Mouse (Mus musculus) right cerebral cortex, postnatal 10 days (tissue): Measurements from ENCODE around the gene Hoxd4.

Experiments used
- DNase-seq, 2 experiments: peaks; one replicate each; pipeline ENCODE4 v3.0.0; 2021; ENCODE audit warnings: low spot score in 2 of 2

Gene Hoxd4

DNA sequence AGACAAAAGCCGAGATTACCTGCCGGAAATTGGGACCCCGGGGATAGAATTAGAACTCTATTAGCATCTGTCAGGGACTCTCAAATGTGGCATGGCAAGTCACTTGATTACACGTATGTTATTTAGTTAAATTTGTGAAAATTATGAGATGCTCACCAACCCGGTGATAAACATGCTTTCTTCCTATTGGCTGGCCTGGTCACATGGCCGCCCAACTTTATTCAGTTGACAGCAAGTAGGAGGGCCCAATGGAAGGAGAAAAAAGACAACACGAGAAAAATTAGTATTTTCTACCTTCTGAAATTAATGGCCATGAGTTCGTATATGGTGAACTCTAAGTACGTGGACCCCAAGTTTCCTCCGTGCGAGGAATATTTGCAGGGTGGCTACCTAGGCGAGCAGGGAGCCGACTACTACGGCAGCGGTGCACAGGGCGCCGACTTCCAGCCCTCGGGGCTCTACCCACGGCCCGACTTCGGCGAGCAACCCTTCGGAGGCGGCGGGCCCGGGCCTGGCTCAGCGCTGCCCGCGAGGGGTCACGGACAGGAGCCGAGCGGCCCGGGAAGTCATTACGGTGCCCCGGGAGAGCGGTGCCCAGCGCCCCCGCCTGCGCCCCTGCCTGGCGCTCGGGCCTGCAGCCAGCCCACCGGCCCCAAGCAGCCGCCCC is 15.4 kb downstream of the Hoxd4 start:
- DNase-seq, result no peak

DNA sequence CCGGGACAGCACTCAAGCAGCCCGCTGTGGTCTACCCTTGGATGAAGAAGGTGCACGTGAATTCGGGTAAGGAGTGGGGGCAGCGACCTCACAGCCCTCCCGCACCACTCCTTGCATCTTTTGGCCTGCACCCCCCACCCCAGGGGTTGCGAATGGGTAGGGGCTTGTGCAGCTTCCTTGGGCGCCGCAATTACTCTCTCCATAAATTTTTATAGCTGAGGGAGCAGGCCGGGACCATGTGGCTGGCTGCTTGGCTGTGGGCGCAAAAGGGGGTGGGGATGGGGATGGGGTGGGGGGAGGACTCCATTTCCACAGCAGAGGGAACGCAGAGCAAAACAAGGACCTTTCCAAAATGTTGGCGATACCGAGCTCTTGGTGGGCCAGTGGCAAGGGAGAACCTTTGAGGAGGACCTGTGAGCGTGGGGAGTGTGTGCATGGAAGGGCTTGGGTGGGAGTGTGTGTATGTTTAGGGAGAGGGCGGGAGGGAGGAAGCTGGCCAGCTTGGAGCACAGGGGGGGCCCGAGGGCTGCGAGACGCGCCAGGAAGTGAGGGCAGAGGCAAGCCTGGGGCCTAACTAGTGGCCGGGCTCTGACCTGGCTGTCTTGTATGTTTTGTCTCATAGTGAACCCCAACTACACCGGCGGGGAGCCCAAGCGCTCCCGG is 16.0 kb downstream of the Hoxd4 start:
- no peak for DNase-seq

DNA sequence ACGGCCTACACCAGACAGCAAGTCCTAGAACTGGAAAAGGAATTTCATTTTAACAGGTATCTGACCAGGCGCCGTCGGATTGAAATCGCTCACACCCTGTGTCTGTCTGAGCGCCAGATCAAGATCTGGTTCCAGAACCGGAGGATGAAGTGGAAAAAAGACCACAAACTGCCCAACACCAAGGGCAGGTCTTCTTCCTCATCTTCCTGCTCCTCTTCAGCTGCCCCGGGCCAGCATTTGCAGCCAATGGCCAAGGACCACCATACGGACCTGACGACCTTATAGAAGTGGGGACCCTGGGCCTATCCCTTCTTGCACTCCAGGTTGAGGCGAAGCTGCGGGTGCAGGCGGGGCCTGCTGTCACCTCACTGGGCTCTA is 16.6 kb downstream of the Hoxd4 start:
- no peak for DNase-seq

- DNase-seq, result no peak
These were observed 18.6 kb downstream of the Hoxd4 start for GRCm38 (mm10) chr2:74730331-74730730.

- DNase-seq, result no peak
These were observed 19.3 kb downstream of the Hoxd4 start for GRCm38 (mm10) chr2:74731055-74731454.

GRCm38 (mm10) chr2:74731799-74732512 is 20.2 kb downstream of the Hoxd4 start:
- DNase-seq, result no peak

DNA sequence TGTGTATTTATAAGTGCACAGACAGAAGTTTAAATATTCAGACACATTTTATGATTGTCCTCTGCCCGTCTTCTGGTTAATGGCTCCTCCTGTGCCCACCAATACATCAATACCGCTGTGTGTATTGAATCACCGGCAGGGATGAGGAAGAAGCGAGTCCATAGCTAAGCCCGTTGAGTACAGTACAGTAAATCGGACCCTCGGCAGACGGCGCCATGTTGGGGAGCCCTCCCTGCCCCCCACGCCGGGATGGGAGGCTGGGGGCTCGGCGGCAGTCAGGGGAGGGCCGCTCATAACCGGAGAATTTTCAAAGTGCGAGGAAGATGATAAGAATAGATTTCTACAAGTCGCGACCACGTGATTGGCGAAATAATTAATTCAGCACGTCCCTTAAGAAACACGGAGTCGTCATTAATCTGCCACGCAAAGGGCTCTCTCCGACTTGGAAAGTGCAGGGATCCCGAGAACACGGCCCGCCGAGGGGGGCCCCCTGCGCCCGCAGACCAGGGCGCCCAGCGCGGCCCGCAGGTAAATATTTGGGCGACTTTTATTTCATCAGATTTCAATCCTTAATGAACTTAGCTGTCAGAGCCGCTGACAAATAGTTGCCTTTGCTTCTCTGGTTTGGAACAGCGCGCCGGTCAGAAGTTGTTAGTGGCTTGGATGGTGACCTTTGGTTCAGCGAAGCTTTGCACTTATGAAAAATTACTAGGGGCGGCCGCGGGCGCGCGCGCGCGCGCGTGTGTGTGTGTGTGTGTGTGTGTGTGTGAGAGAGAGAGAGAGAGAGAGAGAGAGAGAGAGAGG is 21.0 kb downstream of the Hoxd4 start:
- no peak for DNase-seq

- DNase-seq, result no peak
These were observed 21.6 kb downstream of the Hoxd4 start for GRCm38 (mm10) chr2:74733317-74733661.

DNA sequence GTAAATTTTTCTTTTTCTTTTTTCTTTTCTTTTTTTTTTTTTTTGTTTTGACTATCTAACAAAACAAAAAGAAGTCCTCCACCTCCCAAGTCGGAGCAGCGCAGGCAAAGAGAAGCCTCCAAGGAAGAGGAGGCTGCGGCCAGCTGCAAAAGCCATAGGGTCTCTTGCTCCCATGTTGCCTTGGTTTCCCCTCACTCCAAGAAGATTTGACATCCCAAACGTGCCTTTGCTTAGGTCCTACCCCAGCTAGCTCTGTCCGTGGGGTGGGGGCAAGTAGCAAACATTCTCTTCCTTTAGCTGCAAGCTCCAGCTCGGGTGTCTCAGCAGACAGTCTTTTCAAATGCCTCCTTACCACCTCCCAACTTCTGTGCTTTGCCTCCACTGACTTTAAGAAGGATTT is 22.0 kb downstream of the Hoxd4 start:
- DNase-seq, result no peak

DNA sequence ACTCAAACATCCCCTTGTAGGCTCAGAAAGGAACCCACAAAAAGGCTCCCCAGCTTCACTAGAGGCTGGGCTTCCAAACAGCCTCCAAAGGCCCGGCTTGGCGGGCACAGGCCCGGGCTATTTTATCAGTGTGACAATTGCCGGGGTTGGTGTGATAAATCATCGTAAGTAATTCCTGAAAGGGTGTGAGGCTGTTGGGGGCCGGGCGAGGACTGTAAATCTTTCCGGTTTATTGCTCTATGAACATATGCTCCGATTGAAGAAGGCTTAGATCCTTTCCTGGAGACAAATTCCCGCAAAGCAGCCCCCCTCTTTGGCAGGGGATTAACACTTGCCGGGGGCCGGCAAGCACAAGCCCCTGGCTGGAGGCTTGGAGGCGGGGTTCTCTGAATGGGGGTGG is 22.7 kb downstream of the Hoxd4 start:
- no peak for DNase-seq

DNA sequence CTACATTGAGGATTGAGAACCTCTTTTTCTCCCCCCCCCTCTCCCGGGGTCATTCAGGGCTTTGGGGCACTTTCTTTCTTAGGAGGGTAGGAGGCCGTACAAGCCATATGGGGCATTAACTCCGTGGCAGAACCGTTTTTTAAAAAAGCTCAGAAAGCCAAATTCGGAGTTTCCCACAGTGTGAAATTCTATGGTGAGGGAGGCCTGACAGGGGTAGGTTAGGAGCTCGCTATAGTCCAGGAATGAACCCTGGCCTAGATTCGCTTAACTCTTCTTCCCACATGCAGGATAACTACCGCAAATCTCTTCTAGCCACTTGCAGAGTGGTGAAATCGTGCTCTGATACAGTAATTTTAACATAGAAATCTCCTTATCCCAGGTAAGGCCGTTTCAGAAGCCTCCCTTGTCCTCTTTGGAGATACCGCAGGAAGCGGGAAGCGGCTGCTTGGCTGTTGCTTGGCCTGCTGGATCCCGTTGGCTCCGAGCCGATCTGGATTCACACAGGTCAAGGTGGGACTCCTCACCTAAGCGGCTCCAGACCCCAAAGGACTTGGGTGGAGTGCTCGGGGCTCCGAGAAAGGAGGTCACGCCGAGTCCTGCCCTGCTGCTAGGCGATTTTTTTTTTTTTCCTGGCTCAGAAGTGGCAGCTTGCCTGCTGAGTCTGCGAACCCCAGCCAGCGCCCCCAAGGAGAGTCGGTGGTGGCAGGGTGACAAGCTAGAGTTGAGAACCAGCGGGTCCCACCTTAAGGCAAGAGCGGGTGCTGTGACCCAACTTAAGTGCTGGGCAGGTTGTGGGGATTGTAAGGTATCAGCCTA is 23.5 kb downstream of the Hoxd4 start:
- DNase-seq, result no peak

DNA sequence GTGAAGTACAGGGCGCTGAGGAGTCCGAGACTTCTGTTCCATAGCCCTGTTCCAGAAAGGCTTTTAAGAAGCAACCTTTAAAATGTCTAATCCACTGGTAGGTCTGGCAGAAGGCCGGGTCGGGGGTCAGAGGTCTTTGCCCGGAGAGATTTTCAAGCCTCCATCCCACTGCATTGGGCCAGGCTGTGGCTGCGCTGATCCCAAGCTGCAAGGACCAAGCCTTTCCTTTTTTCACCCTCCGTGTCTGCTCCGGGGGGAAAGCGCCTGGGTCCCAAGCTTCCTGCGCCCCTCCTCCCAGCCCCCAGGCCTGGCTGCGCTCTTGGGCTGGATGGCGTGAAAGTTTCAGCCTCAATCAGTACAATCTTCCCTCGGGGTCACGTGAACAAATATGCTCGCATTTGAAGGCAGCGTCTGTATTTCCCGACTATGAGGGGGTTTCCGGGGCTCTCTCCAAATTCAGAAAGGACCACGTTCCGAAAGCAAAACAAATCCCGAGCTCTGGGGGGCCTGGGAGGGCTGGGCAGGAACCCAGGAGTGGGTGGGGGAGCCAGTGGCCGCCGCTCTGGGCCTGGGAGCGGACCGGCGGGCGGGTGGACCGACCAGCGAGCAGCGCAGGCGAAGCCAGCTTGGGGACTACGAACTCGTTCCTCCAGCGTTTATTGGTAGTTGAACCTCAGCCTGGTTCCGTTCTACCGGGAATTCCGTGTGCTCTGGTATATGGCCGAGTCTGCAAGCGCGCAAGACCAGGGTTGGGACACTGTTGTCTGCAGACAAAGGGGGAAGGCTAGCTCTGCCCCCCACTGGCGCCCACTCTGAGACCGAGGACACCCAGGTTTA is 24.3 kb downstream of the Hoxd4 start:
- no peak for DNase-seq

GRCm38 (mm10) chr2:74736688-74737577 is 25.2 kb downstream of the Hoxd4 start:
- DNase-seq, result no peak

DNA sequence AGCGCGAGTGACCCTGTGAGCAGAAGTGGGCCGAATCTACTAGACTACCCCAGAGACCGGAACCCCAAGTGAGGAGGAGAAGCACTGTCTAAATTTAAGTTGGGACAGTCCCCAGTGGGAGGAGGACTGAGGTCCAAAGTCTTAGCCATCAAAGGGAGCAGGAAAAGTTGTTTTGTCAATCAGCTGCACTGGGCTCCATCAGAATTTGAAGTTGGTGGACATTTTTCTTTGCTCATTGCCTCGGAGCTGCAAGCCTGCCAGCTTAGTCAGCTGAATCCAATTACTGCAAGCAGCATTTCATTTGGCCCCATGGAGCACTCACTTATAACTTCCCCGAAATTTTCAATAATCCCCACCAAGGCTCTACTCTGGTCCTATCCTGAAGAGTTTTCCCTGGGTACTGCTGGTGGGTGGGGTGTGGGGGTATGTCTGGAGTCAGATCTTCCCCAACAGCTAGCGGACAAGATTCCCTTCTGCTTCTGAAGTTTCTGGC is 25.9 kb downstream of the Hoxd4 start:
- no peak for DNase-seq

DNA sequence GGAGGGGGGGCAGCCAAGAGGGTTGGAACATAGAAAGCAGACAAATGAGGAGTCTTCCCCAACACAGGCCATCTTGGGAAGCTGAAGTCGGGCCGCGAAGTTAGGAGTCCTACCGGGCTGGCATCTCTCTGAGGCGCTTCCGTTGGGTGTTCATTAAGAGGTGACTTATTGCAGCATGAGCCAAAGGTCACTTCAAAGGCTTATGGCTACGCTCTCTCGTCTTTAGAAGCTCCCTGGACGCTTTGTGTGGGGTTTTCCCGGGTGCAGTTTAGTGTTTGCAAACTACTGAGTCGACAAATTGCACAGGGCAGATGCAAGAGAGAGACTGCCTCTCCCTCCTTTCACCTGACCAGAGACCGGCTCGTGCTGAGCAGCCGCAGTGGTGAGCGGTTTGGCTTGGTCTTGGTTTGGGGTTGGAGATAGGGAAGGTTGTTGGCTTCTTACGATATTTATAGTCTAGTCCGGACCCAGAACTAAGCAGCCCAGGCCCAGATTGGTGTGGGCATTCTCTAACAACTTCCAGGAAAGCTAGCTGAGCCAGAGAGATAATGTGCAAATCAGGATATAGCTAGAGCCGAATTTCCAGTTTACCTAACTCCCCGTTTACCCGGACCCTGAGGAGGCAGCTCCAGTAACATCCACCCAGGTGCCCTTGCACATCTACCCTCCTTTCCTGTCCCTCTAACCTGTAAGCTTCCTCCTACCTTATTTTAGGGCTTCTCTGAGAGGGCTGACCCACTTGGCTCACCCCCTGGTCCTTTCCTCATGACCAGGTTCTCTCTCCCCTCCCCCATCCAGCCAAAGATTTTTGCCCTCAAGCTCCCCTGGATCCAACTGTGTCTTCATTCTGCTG is 27.1 kb downstream of the Hoxd4 start:
- DNase-seq, result no peak

DNA sequence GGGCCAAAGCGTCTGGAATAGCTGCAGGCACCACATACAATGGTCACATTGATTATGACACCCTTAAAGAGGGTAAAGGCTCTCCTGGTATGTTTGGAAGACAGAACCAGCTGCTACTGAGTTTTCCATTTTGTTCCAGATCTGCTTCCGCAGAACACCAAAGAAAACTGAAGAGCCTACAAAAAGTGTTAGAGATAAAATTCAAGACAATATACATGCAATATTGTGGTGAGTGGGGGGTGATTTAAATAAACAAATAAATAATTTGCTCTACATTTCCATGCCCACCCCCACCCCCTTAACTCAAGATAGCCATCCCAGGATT is 27.7 kb downstream of the Hoxd4 start:
- no peak for DNase-seq

DNA sequence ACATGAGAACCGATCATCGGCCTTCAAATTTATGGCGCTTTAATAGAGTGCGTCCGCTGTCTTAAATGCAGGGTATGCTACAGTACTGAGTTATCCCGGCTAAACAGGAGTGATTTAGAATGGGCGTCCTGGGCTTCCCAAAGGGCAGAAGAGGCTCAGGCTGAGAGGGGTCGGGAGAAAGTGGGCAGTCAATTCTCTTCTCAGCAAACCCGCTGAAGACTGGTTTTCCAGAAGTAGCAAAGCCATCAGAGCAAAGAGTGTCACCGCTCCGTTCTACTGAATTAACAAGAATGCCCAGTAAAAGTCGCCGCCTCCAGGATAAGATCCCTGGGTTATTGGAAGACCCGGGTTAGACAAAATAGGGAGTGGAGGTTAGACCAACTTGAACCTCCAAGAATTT is 28.1 kb downstream of the Hoxd4 start:
- no peak for DNase-seq

GRCm38 (mm10) chr2:74740311-74741091 is 28.8 kb downstream of the Hoxd4 start:
- no peak for DNase-seq
